Mouse (Mus musculus) limb, embryonic 14.5 days (tissue): ENCODE results near the gene Gm4969. TPM values are rescaled to one million over a fixed set of nuclear protein-coding genes. Genes with fewer than 3 reads are reported as not detected.

Source experiments
- ATAC-seq: fragments of 200-750 bp; cut with Nextera tagmentation; 2 replicates; pipeline ENCODE4 v1.8.0; 2017; ENCODE audit warnings: low read depth, moderate number of reproducible peaks, moderate TSS enrichment; ENCODE audit not compliant: low FRiP score
- DNase-seq: peaks from one replicate; pipeline ENCODE4 v3.0.0-alpha.2; 2015; ENCODE audit warnings: low spot score
- H3K27ac ChIP-seq: fragments of 300-500 bp; sonication (generic); replicated peaks from 2 replicates; pipeline ENCODE4 v1.5.1; 2014; ENCODE audit warnings: low read depth, mild to moderate bottlenecking, low read length, moderate library complexity, mixed read lengths
- H3K27me3 ChIP-seq: fragments of 300-500 bp; sonication (generic); 2 replicates; pipeline ENCODE4 v1.6.1; 2014; ENCODE audit warnings: low read length, mixed read lengths; ENCODE audit not compliant: control insufficient read depth, insufficient read depth
- H3K36me3 ChIP-seq: fragments of 300-500 bp; sonication (generic); 2 replicates; pipeline ENCODE4 v1.6.1; 2014; ENCODE audit warnings: mild to moderate bottlenecking, low read length, moderate library complexity, mixed read lengths; ENCODE audit not compliant: control insufficient read depth, insufficient read depth
- H3K4me1 ChIP-seq: fragments of 300-500 bp; sonication (generic); 2 replicates; pipeline ENCODE4 v1.6.1; 2014; ENCODE audit warnings: antibody characterized with exemption, low read length, mixed read lengths; ENCODE audit not compliant: control insufficient read depth, insufficient read depth
- H3K4me2 ChIP-seq: fragments of 300-500 bp; sonication (generic); replicated peaks from 2 replicates; pipeline ENCODE4 v1.6.1; 2014; ENCODE audit warnings: low read depth, mild to moderate bottlenecking, low read length, moderate library complexity; ENCODE audit not compliant: severe bottlenecking
- H3K4me3 ChIP-seq: fragments of 300-500 bp; sonication (generic); replicated peaks from 2 replicates; pipeline ENCODE4 v1.5.1; 2014; ENCODE audit warnings: low read length
- H3K9ac ChIP-seq: fragments of 300-500 bp; sonication (generic); 2 replicates; pipeline ENCODE4 v1.6.1; 2014; ENCODE audit warnings: mild to moderate bottlenecking, low read depth, low read length, moderate library complexity; ENCODE audit not compliant: severe bottlenecking
- H3K9me3 ChIP-seq: fragments of 300-500 bp; sonication (generic); 2 replicates; pipeline ENCODE4 v1.6.1; 2016; ENCODE audit warnings: low read length; ENCODE audit not compliant: control insufficient read depth
- POLR2A ChIP-seq: fragments of 200-500 bp; IDR thresholded peaks from 2 replicates; pipeline ENCODE4 v1.8.0; 2012; ENCODE audit warnings: inconsistent platforms, mild to moderate bottlenecking, moderate library complexity, borderline replicate concordance; ENCODE audit not compliant: insufficient read depth, insufficient read length; ENCODE audit errors: extremely low read depth
- WGBS: fragments of 180-500 bp; shearing (Covaris S2); extraction: QIAGEN DNeasy Blood & Tissue Kit; methylation state at CpG from one replicate; pipeline ENCODE4 v1.1.7; 2014; 5-methylcytosine and 5-hydroxymethylcytosine counted together
- polyA plus RNA-seq, 2 experiments: library from polyadenylated mRNA; depleted of rRNA in 1 of 2; stranded (reverse) in 1 of 2; unstranded in 1 of 2; fragments of >200 nt; fragmentation: Nextera tagmentation in 1 of 2; extraction: Ambion mirVana in 1 of 2; gene quantifications; 2 replicates each; pipeline versions ENCODE4 v1.2.1 to v1.2.3; 2012 to 2014

Gene Gm4969
- polyA plus RNA-seq, 2 experiments: 2.5 to 7.0 TPM

GRCm38 (mm10) chr7:19136168-19136567 lies 18.0 kb upstream of the Gm4969 start:
- Histone ChIP-seq H3K4me2 (no peak overlapping the region), H3K27me3 (no peaks in the 10 kb centered on the region), H3K27ac (no peak overlapping the region), H3K9me3 (no peaks in the 10 kb centered on the region), H3K9ac (no peak overlapping the region), H3K36me3 (peaks cover 55% of the 10 kb centered on the region), H3K4me3 (no peak overlapping the region), H3K4me1 (peaks cover 5% of the 10 kb centered on the region; the same call in 1 of the 2 replicates)
- no peak for TF ChIP-seq POLR2A
- no peak for ATAC-seq
- 97% methylated on average over 13 of the region's 13 CpGs for WGBS
- no peak for DNase-seq

- peaks cover 9% of the 10 kb centered on the region; the same call in 1 of the 2 replicates for H3K4me1 ChIP-seq
Observed at GRCm38 (mm10) chr7:19131324-19131848, 13.2 kb upstream of the Gm4969 start.

DNA sequence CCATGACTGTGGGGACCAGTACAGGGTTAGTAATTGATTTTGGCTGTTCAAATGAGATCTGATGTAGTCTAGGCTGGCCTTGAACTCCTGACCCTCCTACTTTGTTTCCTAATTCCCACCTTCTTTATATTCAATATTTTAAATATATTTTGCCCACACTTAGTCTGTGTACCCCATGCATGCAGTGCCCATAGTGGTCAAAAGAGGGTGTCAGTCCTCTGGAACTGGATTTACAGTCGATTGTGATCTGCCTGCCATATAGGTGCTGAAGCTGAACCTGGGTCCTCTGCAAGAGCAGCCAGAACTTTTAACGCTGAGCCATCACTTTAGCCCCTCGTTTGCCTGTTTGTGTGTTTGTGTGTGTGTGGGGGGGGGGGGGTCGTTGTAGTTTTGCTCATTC lies 12.5 kb upstream of the Gm4969 start:
- peak overlapping the region; percentile 66 for H3K4me2 ChIP-seq
- H3K4me1 ChIP-seq: peaks cover 9% of the 10 kb centered on the region; the same call in 1 of the 2 replicates
- peaks cover 11% of the 10 kb centered on the region for H3K36me3 ChIP-seq
- H3K27ac ChIP-seq: peak overlapping the region; percentile 44; the same call in 1 of the 2 replicates
- no peak for DNase-seq
- H3K9me3 ChIP-seq: no peaks in the 10 kb centered on the region
- peak overlapping the region; percentile 43 for H3K4me3 ChIP-seq
- ATAC-seq: no peak
- no peak for TF ChIP-seq POLR2A
- H3K9ac ChIP-seq: peak overlapping the region; percentile 22
- no peaks in the 10 kb centered on the region for H3K27me3 ChIP-seq
- 26% methylated on average over 4 of the region's 4 CpGs for WGBS

More at GRCm38 (mm10) chr7:19131324-19131848, 13.2 kb upstream of the Gm4969 start:
- no peaks in the 10 kb centered on the region for H3K27me3 ChIP-seq
- peak overlapping the region; percentile 66 for H3K4me2 ChIP-seq
- H3K27ac ChIP-seq: peak overlapping the region; percentile 68
- H3K9ac ChIP-seq: peak overlapping the region; percentile 47
- DNase-seq (peak; percentile 98), ATAC-seq (peak; percentile 99)
- H3K4me3 ChIP-seq: peak overlapping the region; percentile 43
- H3K9me3 ChIP-seq: no peaks in the 10 kb centered on the region
- H3K36me3 ChIP-seq: peaks cover 17% of the 10 kb centered on the region
- under 1% methylated on average over 39 of the region's 39 CpGs for WGBS
- no peak for TF ChIP-seq POLR2A

DNA sequence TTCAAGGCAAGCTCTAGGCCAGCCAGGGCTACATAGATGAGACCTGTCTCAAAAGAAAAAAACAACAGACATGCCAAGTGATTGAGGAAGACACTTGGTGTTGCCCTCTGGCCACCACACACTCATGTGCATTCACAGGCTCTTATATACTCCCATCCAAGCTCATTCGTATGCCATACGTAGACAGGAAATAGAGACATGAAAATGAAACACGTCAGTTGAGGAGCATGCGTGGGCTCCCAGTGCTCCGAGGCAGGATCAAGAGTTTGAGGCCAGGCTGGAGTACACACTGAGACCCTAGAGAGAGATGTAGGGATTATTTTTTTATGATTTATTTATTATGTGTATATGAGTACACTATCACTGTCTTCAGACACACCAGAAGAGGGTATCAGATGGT lies 11.2 kb upstream of the Gm4969 start:
- 0 out of 2 replicates have a peak, but pooled peaks cover 6% of the 10 kb centered on the region for H3K36me3 ChIP-seq
- no peak overlapping the region for H3K27ac ChIP-seq
- DNase-seq: no peak
- no peak for TF ChIP-seq POLR2A
- H3K9me3 ChIP-seq: no peaks in the 10 kb centered on the region
- no peak overlapping the region for H3K9ac ChIP-seq
- no peak overlapping the region for H3K4me3 ChIP-seq
- ATAC-seq: no peak
- H3K4me2 ChIP-seq: no peak overlapping the region
- 98% methylated on average over 5 of the region's 5 CpGs for WGBS
- peaks cover 9% of the 10 kb centered on the region; the same call in 1 of the 2 replicates for H3K4me1 ChIP-seq
- H3K27me3 ChIP-seq: no peaks in the 10 kb centered on the region

GRCm38 (mm10) chr7:19127744-19128143 lies 9.6 kb upstream of the Gm4969 start:
- 0 out of 2 replicates have a peak, but pooled peaks cover 6% of the 10 kb centered on the region for H3K36me3 ChIP-seq
- ATAC-seq (no peak), DNase-seq (no peak)
- H3K27ac ChIP-seq: no peak overlapping the region
- no peak overlapping the region for H3K4me2 ChIP-seq
- TF ChIP-seq POLR2A: no peak
- no peak overlapping the region for H3K9ac ChIP-seq
- H3K27me3 ChIP-seq: no peaks in the 10 kb centered on the region
- H3K4me3 ChIP-seq: no peak overlapping the region
- no peaks in the 10 kb centered on the region for H3K9me3 ChIP-seq
- peaks cover 9% of the 10 kb centered on the region; the same call in 1 of the 2 replicates for H3K4me1 ChIP-seq
- 88% methylated on average over 5 of the region's 5 CpGs for WGBS
